Mouse (Mus musculus) brain, embryonic 14.5 days (tissue): ENCODE results near the gene Fndc7. TPM values are rescaled to one million over a fixed set of nuclear protein-coding genes. Genes with fewer than 3 reads are reported as not detected.
"Not testable (repeated sequence)": the region's sequence is repeated elsewhere in the genome, so short reads cannot be mapped to it uniquely, and the experiment has no call there.

Experiments used
- DNase-seq: peaks from one replicate; pipeline ENCODE4 v3.0.0-alpha.2; 2011; ENCODE audit warnings: low read depth
- CTCF ChIP-seq: fragments of 200-500 bp; IDR thresholded peaks from 2 replicates; pipeline ENCODE4 v1.5.1; 2012; ENCODE audit warnings: inconsistent platforms, mild to moderate bottlenecking, moderate library complexity, borderline replicate concordance; ENCODE audit not compliant: insufficient read depth, insufficient read length; ENCODE audit errors: extremely low read depth
- POLR2A ChIP-seq: fragments of 200-500 bp; IDR thresholded peaks from 2 replicates; pipeline ENCODE4 v1.6.1; 2012; ENCODE audit warnings: mild to moderate bottlenecking, inconsistent platforms, borderline replicate concordance; ENCODE audit not compliant: poor library complexity, insufficient read depth, insufficient read length, severe bottlenecking; ENCODE audit errors: extremely low read depth
- polyA plus RNA-seq: library from polyadenylated mRNA; depleted of rRNA; stranded (reverse); fragments of >200 nt; gene quantifications from 2 replicates; pipeline ENCODE4 v1.2.3, GENCODE M21; 2012; rRNA removed

The Fndc7 gene
- polyA plus RNA-seq, 1 experiment = 0.11 TPM

- DNase-seq = no peak
- TF ChIP-seq CTCF (no peak), POLR2A (no peak)
These were observed 45.8 kb downstream of the Fndc7 start for GRCm38 (mm10) chr3:108844026-108844425.

GRCm38 (mm10) chr3:108840716-108841054 is 49.1 kb downstream of the Fndc7 start:
- DNase-seq = no peak

GRCm38 (mm10) chr3:108840000-108840715 is 49.6 kb downstream of the Fndc7 start, which contains the start of gene Stxbp3:
TSS of gene Stxbp3 (minus strand) at chr3:108840526.
- TF ChIP-seq CTCF (peak; percentile 94), POLR2A (peak; percentile 40; the same call in 1 of the 2 replicates)

More at GRCm38 (mm10) chr3:108840716-108841054, 49.1 kb downstream of the Fndc7 start:
- TF ChIP-seq POLR2A = no peak

DNA sequence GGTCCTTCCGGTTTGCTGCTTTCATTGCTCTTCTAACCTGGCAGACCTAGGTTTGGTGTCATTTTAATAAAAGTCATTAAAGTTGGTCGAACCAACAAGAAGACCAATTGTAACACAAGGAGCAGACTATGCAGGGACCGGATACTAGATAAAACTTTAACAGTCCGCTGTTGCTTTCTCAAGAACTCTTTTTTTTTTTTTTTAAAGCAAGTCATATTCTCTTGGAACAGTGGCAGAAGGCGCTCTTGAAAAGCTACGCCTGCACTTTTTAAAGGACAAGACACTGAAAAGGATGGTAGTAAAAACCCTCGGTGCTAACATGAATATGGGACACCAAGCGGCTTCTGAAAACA is 50.2 kb downstream of the Fndc7 start:
- TF ChIP-seq CTCF = no peak
- no peak for TF ChIP-seq POLR2A
- no peak for DNase-seq

More at GRCm38 (mm10) chr3:108840000-108840715, 49.6 kb downstream of the Fndc7 start, which contains the start of gene Stxbp3:
- peak; percentile 98 for DNase-seq

- no peak for DNase-seq
- TF ChIP-seq CTCF (no peak), POLR2A (no peak)
These were observed 50.8 kb downstream of the Fndc7 start for GRCm38 (mm10) chr3:108838980-108839379.

- TF ChIP-seq CTCF = no peak
- TF ChIP-seq POLR2A = no peak
- no peak for DNase-seq
These were observed 52.9 kb downstream of the Fndc7 start for GRCm38 (mm10) chr3:108836931-108837330.

DNA sequence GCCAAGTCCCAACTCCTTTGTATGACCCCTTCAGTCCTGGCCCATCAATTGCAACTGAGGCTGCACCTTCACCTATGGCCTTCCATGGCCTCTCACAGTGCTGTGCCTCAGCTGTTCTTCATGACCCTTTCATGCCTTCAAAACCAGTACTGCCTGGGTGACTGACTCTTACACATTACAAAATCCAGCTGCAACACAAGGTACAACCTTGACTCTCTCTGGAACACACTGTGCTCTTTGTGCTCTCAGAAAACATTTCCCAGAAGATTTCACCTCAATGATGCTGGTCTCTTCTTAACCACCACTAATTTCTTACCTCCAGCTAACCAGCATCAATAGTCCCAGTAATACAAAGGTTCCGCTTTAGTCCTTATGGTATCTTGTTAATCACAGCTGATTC is 56.1 kb downstream of the Fndc7 start:
- DNase-seq = not testable (repeated sequence)

GRCm38 (mm10) chr3:108831750-108832149 is 58.1 kb downstream of the Fndc7 start:
- TF ChIP-seq POLR2A (no peak), CTCF (no peak)
- DNase-seq = no peak

DNA sequence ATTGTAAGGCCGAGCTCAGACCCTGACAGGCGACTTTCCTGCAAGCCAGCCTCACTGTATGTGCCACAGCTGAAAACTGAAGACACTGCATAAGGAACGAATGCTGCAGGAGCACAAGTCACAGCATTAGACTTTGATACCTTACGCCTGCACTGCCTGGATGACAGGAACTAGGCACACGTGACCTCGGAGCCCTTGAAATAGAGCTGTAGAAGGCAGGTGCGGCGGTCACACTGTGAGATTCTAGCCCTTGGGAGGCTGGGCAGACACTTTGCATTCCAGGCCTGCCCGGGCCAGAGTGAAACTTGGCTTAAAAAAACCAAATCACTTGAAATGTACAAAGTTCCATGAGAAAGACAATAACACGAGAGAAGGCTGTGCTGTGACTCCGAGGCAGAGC is 59.3 kb downstream of the Fndc7 start:
- TF ChIP-seq POLR2A = no peak
- no peak for TF ChIP-seq CTCF
- no peak for DNase-seq

DNA sequence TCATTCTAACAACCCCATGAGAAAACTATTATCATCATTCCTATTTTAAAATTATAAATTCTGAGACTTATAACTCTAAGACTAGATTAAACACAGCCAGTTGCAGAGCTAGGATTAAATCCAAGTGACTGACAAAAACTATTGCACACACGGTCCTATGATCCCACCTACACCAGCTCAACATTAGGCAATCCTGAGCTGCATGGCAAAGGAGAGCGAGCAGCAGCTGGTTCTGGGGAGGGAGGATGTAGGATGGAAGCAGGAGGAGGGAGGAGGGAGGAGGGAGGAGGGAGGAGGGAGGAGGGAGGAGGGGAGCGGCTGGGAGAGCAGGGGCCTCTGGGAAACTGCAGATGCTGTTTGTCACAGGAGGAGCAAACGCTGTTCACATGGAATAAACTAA is 74.2 kb downstream of the Fndc7 start:
- DNase-seq = no peak
- TF ChIP-seq CTCF = no peak
- TF ChIP-seq POLR2A = no peak

DNA sequence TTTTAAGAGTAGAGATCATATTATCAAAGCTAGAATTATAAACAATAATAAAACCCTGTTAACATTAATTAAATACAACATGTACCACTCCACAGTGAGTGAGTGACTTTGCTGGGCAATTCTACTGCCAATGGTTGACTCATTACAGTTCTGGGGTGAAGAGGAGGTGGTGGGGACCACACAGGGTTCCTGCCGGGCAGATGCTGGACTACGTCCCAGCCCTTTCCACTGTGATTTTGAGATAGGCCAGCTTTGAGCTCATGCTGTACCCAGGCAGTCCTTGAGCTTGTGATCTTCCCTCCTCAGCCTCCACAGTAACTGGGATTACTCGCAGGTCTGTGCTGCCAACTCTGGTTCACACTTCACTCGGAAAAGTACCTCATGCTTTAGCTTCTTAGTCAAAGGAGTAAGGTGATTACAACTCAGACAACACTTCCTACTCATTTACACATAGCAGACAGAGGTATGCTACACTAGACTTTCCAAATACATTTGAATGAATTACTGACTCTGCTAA is 79.0 kb downstream of the Fndc7 start:
- DNase-seq = no peak
- no peak for TF ChIP-seq CTCF

- no peak for TF ChIP-seq POLR2A
- TF ChIP-seq CTCF = no peak
- DNase-seq = peak; percentile 30
These were observed 84.2 kb downstream of the Fndc7 start for GRCm38 (mm10) chr3:108805622-108806021.

Other genes starting within 250 kb of the Fndc7 start
- 41.4 and 55.8 TPM in 2 replicates for gene Clcc1, start 236.1 kb downstream of the Fndc7 start, polyA plus RNA-seq
- gene Gpsm2, start 167.7 kb downstream of the Fndc7 start, polyA plus RNA-seq = 14.5 and 14.7 TPM in 2 replicates
- gene Aknad1, start 150.3 kb downstream of the Fndc7 start, polyA plus RNA-seq = 0.03 and 0.05 TPM in 2 replicates
- gene Stxbp3, start 49.5 kb downstream of the Fndc7 start, polyA plus RNA-seq = 9.9 and 11.8 TPM in 2 replicates
- gene Prpf38b, start 21.7 kb upstream of the Fndc7 start, polyA plus RNA-seq = 68.0 and 78.4 TPM in 2 replicates
- gene Henmt1, start 49.9 kb upstream of the Fndc7 start, polyA plus RNA-seq = 1.2 and 1.5 TPM in 2 replicates
- 1.3 TPM in 2 replicates for gene Gm9857, start 50.4 kb upstream of the Fndc7 start, polyA plus RNA-seq
- gene Fam102b, start 137.6 kb upstream of the Fndc7 start, polyA plus RNA-seq = 15.3 and 26.5 TPM in 2 replicates
- gene Slc25a54, start 190.5 kb upstream of the Fndc7 start, polyA plus RNA-seq = not detected in 2 replicates
- gene Slc25a24, start 233.1 kb upstream of the Fndc7 start, polyA plus RNA-seq = 6.0 and 6.9 TPM in 2 replicates